Mouse (Mus musculus) adrenal gland, postnatal 10 days (tissue): Measurements from ENCODE around the gene Lcmt1. TPM values are rescaled to one million over a fixed set of nuclear protein-coding genes. Genes with fewer than 3 reads are reported as not detected.

Source experiments
- DNase-seq: peaks from one replicate; pipeline ENCODE4 v3.0.0; 2021; ENCODE audit warnings: mixed read lengths
- total RNA-seq, 2 experiments: library from RNA; stranded (reverse); gene quantifications; 2 replicates each; pipeline ENCODE4 v1.2.3; 2021

Gene Lcmt1
- total RNA-seq, 2 experiments from 2014 or later = 26.6 to 30.2 TPM

GRCm38 (mm10) chr7:123360185-123360584 is 9.4 kb upstream of the Lcmt1 start:
- no peak for DNase-seq

- no peak for DNase-seq
Measured at GRCm38 (mm10) chr7:123361229-123361980, 8.2 kb upstream of the Lcmt1 start.

GRCm38 (mm10) chr7:123362806-123363205 is 6.8 kb upstream of the Lcmt1 start:
- no peak for DNase-seq

- no peak for DNase-seq
Measured at GRCm38 (mm10) chr7:123363971-123364370, 5.6 kb upstream of the Lcmt1 start.

- DNase-seq = no peak
Measured at GRCm38 (mm10) chr7:123365876-123366741, 3.5 kb upstream of the Lcmt1 start.

- no peak for DNase-seq
Measured at GRCm38 (mm10) chr7:123366806-123367205, 2.8 kb upstream of the Lcmt1 start.

GRCm38 (mm10) chr7:123367218-123368150 is 2.1 kb upstream of the Lcmt1 start:
- no peak for DNase-seq

- no peak for DNase-seq
Measured at GRCm38 (mm10) chr7:123368187-123368586, 1.4 kb upstream of the Lcmt1 start.

- no peak for DNase-seq
Measured at GRCm38 (mm10) chr7:123368778-123369746, 522 bp upstream of the Lcmt1 start.

GRCm38 (mm10) chr7:123370700-123371099 is 1.1 kb downstream of the Lcmt1 start:
- DNase-seq = no peak

GRCm38 (mm10) chr7:123371501-123371900 is 1.9 kb downstream of the Lcmt1 start:
- peak; percentile 45 for DNase-seq

- peak; percentile 96 for DNase-seq
Measured at GRCm38 (mm10) chr7:123377443-123378400, 8.1 kb downstream of the Lcmt1 start.

- peak; percentile 30 for DNase-seq
Measured at GRCm38 (mm10) chr7:123385693-123386407, 16.3 kb downstream of the Lcmt1 start.

GRCm38 (mm10) chr7:123389686-123390280 is 20.2 kb downstream of the Lcmt1 start:
- no peak for DNase-seq

GRCm38 (mm10) chr7:123394271-123394670 is 24.7 kb downstream of the Lcmt1 start:
- no peak for DNase-seq

GRCm38 (mm10) chr7:123396900-123397299 is 27.3 kb downstream of the Lcmt1 start:
- DNase-seq = no peak

- no peak for DNase-seq
Measured at GRCm38 (mm10) chr7:123397369-123397768, 27.8 kb downstream of the Lcmt1 start.

GRCm38 (mm10) chr7:123397931-123398330 is 28.3 kb downstream of the Lcmt1 start:
- DNase-seq = no peak

GRCm38 (mm10) chr7:123398828-123399227 is 29.2 kb downstream of the Lcmt1 start:
- peak; percentile 61 for DNase-seq
